Mouse (Mus musculus) monocyte, adult 2 months (primary cell): ENCODE data around the gene Dtnb.
"Not testable (repeated sequence)": the region's sequence is repeated elsewhere in the genome, so short reads cannot be mapped to it uniquely, and the experiment has no call there.

ENCODE experiments used
- DNase-seq, 2 experiments: peaks; one replicate each; pipeline ENCODE4 v3.0.0; 2022; ENCODE audit warnings: low spot score in 2 of 2, low read depth in 1 of 2

The Dtnb gene

GRCm38 (mm10) chr12:3660985-3661635 lies 88.9 kb downstream of the Dtnb start:
- DNase-seq: no peak

- DNase-seq: no peak
Measured at GRCm38 (mm10) chr12:3662660-3663059, 90.5 kb downstream of the Dtnb start.

- no peak for DNase-seq
Measured at GRCm38 (mm10) chr12:3663386-3663785, 91.2 kb downstream of the Dtnb start.

- DNase-seq: no peak
Measured at GRCm38 (mm10) chr12:3669971-3670381, 97.8 kb downstream of the Dtnb start.

- DNase-seq: no peak
Measured at GRCm38 (mm10) chr12:3671117-3671516, 98.9 kb downstream of the Dtnb start.

- DNase-seq: no peak
Measured at GRCm38 (mm10) chr12:3672786-3673185, 100.6 kb downstream of the Dtnb start.

- no peak for DNase-seq
Measured at GRCm38 (mm10) chr12:3673886-3674285, 101.7 kb downstream of the Dtnb start.

- DNase-seq: no peak
Measured at GRCm38 (mm10) chr12:3674913-3675312, 102.7 kb downstream of the Dtnb start.

- no peak for DNase-seq
Measured at GRCm38 (mm10) chr12:3680721-3681120, 108.5 kb downstream of the Dtnb start.

- DNase-seq: no peak
Measured at GRCm38 (mm10) chr12:3683041-3683440, 110.9 kb downstream of the Dtnb start.

- no peak for DNase-seq
Measured at GRCm38 (mm10) chr12:3686419-3686940, 114.3 kb downstream of the Dtnb start.

- not testable (repeated sequence) for DNase-seq
Measured at GRCm38 (mm10) chr12:3690926-3691529, 118.8 kb downstream of the Dtnb start.

- no peak for DNase-seq
Measured at GRCm38 (mm10) chr12:3692795-3693392, 120.7 kb downstream of the Dtnb start.

GRCm38 (mm10) chr12:3695741-3696501 lies 123.7 kb downstream of the Dtnb start:
- no peak for DNase-seq

GRCm38 (mm10) chr12:3700503-3700902 lies 128.3 kb downstream of the Dtnb start:
- DNase-seq: no peak

- no peak for DNase-seq
Measured at GRCm38 (mm10) chr12:3702903-3703302, 130.7 kb downstream of the Dtnb start.

GRCm38 (mm10) chr12:3719151-3719721 lies 147.1 kb downstream of the Dtnb start:
- DNase-seq: no peak

GRCm38 (mm10) chr12:3720527-3720926 lies 148.3 kb downstream of the Dtnb start:
- DNase-seq: no peak

GRCm38 (mm10) chr12:3723762-3724161 lies 151.6 kb downstream of the Dtnb start:
- DNase-seq: no peak

- no peak for DNase-seq
Measured at GRCm38 (mm10) chr12:3724822-3725370, 152.7 kb downstream of the Dtnb start.

- no peak for DNase-seq
Measured at GRCm38 (mm10) chr12:3729521-3730075, 157.4 kb downstream of the Dtnb start.
